Mouse (Mus musculus) yolk sac, embryonic 10.5 days (tissue): ENCODE measurements around the gene Epha4.

Source experiments
- DNase-seq: peaks from one replicate; pipeline ENCODE4 v3.0.0-alpha.2; 2017; ENCODE audit warnings: low spot score

The Epha4 gene

DNA sequence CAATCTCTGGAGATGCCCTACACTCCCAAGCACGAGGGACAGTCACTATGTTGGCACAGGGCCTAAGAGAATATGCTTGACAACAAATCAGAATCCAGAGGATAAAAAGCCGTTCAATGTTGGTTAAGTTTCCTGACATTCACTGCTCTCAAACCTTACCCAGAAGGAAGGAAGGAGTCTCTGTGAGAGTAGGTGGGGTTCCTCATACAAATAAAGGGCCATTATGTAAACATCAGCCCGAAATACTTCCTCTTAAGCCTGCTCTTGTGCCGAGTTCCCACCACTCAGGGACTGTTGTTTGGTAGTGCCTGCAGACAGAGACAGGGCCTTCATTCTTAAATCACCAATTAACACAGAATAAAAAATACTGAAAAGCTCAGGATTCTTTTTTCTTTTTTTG is 72.9 kb downstream of the Epha4 start:
- no peak for DNase-seq

DNA sequence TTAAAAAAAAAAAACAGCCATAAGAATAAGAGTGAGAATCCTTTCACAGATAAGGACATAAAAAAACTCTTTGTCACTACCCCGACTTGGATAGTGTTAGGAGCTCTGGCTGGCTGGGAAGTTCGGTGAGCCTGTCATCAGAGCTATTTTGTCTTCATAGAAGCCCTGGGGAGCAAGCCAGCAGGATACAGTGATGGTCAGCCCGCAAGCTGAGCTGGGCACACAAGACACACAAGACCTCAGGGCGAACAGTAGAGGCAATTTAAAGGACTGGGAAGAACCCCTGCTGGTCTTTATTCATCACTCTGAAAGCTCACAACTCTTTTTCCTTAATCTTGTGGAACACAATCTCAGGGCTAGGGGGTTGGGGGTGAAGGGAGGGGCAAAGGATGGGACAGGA is 73.5 kb downstream of the Epha4 start:
- no peak for DNase-seq

DNA sequence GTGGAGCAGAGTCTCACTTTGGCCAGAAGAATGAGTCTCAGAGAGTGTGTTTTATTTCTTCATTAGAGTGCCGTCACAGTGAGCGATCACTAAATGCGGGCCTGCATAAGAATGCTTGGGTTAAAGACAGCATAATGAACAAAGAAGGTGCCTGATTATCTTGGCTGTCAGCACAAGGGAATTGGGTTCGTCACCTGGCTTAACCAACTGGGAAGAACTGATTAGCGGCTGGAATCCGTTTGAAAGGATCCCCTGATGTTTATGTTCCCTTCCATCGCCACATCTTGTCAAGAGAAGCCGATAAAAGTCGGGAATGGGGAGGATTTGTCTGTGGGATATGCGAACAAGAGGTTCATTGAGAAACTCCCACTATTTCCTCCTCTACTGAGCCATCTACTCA is 74.4 kb downstream of the Epha4 start:
- no peak for DNase-seq

DNA sequence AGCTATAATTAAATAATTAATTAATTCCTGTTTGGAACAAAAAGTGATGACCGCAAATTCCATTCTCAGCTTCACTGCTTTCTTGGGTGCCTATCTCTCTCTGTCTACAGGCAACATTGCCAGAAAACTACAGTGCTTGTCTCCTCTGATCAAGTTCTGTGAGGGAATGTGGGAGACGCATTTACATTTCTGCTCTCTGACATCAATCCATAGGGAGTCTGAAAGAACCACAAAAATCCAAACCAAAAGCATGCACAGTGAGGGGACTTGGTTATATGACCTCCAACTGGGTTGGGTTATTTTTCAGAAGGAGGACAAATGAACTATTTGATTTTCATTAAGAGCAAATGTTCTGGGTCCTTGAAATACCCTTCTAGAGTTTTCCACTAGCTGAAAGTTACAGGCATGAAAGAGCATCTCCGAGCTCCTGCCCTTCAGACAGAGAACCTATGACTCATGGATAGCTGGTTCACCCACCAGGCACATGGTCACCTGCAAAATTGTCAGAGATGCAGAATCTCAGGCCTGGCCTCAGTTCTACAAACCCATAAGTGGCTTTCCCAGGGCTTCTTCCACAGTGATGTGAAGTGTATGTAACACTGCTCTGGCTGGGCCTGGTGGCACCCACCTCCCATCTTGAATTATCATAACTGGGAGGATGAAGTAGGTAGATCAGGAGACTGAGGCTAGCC is 75.4 kb downstream of the Epha4 start:
- DNase-seq = no peak

DNA sequence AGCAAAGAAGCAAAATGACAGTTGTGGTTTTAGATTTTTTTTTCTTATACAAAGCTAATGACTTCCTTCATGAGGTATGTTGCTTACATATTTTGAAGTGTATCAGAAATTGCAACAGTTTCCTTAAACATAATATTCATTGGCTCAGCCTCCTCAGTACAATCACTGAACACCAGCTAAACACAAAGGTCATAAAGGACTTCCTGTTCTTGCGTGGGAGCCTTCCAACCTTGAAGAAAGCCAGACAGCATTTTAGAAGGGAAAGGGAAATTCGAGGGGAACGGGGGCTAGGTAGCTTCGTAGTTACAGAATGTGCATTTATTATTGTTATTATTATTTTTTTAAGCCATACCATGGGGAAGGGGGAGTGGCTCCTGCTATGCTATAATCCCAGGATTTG is 76.2 kb downstream of the Epha4 start:
- DNase-seq = no peak

DNA sequence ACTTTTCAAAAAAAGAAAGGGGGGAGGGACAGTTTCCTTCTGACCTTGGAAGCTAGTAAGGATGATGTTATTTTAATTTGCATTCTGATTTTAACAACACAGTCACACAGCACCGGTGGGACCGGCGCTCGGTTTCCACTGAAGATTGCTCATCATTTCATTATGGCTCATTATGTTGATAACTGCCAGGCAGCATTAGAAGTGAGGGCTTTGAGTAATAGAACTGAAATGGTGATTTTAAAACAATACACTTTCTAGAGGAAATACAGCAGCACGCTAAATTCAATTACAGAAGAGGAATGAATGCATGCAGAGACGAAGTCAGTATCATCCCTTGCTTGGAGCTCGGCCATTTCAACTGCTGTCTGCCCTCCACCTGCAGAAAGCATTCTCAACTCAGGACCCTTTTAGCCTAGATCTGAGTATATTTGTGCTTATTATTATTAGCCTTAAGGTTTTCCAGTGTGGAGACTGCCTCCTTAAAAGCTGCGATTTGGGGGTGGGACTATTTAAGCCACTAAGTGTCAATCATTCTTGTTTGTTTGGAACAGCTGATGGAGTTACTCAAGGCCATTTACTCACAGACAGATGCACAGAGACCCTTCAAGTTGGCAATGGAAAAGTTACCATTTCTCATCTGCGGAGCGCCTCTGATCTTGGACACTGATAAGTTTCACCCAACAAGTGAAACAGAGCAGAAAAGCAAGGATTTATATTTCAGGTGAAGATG is 76.8 kb downstream of the Epha4 start:
- DNase-seq = no peak

DNA sequence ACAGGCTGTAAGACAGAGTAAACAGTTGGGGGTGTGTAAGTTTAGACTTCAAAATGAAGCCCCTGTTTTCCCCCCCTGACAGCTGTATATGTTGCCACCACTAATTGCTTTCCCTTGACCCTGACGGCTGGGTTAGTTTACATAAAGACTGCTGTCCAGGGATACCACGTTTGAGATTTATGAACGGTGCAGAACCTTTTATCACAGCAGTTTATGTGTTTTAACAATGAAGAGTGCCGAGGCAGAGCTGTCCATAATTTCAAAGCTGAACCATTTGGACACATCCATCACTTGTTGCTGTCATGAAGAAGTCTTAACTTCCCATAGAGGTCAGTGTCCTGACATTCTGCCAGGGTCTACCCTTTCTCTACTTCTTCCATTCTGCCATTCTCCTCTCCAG is 79.8 kb downstream of the Epha4 start:
- peak; percentile 40 for DNase-seq

DNA sequence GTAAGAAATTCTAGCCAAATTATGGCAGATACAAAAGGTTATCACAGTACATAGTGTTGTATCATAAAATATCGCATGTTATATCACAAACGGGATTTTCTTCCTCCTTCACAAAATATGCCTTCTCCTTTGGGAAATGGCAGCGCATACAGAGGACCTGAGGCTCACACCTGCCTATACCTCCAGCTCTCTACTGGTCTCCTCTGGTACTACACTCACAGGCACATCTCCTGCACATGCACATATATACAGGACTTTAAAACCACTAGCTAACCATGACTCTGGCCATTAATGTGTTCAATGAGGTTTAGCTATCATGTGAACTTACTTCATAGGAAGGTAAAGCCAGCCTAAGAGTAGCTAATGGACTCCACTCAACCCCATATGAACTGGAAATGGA is 81.7 kb downstream of the Epha4 start:
- DNase-seq = no peak

DNA sequence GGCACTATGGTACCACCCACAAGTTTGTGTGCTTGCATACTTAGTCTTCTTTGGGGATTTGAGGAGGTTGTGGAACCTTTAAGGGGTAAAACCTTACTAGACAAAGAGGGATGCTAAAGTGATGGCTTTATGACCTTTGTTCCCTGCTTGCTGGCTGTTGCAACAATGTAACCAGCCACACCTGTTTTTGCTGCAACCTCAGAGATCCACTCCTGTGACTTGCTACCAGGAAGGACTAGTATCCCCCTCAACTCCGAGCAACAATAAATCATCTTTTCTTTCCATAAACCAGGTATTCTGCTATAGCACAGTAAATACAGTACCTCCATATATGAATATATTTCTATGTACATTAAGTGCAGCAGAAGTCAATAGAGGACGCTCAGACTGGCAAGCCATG is 82.4 kb downstream of the Epha4 start:
- peak; percentile 28 for DNase-seq

DNA sequence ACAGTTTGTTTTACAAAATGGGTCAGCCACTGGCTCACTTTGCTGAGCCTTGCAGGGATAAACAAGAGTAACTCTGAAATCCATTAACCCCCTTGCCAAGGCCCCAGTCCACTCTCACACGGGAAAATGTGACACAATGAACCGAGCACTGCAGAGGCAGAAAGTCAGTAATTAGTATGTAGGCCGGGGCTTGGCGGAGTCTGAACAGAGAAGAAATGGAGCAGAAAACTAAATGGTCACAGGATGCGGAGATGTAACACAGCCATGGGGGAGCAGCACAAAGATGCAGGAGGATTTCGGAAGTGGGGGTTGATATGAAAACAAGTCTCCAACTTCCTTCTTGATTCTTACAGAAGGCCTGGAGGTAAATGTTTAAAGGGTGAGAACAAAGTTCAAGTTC is 85.7 kb downstream of the Epha4 start:
- no peak for DNase-seq

DNA sequence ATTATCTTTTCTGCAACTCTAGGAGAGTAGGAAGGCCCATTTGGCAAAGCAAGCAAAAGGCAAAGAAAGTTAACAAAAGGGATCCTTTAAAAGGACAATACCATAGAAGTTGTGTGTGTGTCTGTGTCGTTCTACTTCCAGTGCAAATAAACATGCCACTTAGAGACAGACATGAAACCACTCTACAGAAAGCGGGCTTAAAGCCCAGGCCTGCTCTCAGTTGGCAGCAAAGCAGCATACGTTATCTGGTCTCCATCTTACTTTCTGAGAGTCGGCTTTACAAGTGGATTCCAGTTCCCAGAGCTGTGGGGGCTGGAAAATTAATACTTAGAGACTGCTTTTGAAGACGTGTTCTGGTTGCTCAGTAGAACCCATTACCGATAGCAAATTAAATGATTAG is 87.9 kb downstream of the Epha4 start:
- DNase-seq = no peak

DNA sequence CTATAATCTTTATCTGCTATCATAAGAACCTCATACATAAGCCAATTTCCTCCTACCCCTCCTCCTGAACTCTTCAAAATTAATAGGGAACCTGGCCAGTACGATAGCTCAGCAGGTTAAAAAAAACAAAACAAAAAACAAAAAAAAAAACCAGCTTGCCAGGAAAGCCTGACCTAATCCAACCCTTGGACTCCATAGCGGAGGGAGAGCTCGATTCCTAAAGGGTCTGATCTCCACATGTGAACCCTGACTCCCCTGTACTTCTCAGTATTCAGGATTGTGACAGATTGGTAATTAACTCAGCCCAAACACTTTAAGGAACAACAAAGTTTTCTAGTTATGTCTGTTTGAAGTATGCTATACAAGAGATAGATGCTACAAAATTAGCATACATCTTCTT is 89.7 kb downstream of the Epha4 start:
- DNase-seq = no peak

DNA sequence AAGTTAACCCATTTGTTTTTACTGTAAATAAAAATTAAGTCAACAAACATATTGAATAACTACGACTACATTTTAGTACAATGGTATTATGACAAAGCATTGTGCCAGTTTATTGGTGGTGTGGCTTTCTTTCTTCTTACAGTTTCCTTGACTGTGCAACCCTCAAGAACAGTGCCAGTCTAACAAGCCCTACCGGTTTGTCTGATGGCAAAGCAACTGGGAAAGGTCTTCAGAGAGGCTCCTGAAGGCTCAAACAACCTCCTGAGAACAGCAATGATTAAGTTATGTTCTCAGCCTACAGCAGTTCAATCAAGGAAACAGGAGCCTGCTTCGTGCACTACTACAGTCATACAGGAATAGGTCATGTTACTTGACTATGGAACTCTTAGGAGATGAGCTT is 93.8 kb downstream of the Epha4 start:
- no peak for DNase-seq

DNA sequence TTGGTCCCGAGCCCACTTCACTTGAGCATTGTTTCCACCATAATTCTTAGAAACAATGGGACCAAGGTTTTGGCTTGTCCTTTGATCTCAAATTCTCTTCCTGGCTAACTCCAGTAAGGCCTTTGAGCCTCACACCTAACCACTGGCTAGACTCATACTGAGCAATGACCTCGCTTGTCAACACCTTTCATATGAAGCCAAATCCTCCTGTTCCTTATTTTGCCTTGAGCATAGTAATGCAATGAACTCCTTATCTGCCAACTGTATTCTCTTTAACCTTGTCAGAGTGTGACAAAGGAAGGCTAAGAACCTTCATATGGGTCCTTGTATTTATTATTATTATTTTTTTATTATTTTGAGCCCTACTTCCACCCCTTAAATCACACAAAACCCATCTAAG is 94.5 kb downstream of the Epha4 start:
- no peak for DNase-seq

DNA sequence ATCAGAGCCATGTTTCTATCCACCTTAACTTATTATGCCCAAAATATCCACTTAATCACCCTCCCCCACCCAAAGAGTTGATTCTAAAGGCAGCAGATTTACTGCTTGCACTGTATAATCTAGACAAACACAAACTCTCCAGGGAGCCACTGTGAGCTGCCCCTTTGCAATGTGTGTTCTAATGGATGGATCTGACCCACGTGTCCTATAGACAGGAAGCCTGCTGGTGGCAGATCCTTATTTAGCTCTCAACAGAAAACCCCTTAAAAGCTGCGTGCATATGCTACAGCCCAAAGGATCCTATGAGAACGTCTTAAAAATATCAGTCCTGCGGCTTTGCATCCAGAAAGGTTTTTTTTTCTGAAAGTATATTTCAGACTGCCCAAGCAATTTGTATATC is 98.0 kb downstream of the Epha4 start:
- no peak for DNase-seq

DNA sequence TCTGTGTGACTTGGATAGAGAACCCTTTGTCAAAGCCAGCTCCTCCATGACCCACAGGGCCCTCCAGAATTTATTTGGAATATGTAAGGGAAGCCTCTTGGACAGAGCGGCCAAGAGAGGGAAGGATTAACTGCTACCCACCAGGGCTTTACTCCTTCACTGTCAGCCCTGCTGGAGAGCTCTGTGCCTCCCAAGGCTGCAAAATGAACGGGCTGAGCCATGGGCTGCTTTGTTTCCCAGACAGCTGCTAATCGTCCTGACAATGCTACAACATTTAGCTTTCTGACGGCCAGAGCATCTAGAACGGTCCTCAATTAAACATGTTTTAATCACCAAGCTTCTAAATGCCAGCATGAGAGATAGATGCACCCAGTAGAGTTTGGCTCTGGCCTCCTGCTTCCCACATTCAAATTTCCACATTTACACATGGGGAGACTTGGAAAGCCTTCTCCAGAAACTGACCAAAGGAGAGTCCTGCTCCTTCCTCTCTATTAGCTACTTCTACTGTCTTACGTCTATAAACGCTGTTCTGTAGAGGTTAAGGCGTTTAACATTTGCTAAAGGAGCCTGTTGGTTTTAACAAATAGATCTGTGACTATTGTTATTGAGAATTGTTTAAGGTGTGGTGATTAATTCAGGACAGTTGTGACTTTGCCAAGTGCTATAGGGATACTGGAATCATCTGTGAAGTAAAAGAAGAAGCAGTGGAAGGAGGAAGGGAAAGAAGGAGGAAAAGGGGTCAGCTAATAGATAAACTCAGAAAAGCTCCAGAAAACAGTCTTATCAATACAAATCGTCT is 101.8 kb downstream of the Epha4 start:
- no peak for DNase-seq

DNA sequence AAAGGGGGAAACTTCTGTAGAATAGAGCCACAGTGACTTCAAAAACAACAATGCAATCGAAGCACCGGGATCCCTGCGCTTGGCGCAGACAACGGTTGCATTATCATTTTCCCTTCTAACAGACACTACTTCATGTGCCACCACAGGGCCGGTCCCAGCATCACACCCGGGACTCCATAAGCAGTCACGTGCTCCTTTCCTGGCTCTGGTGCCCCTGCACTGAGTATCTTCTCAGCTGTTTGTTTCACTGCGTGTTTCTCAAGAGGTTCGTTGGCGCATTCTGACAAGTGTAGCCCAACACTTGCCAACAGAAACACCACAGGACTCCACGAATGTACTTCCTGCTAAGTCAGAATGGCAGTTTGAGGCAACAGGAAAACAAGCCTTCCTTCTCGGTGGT is 102.6 kb downstream of the Epha4 start:
- DNase-seq = no peak

DNA sequence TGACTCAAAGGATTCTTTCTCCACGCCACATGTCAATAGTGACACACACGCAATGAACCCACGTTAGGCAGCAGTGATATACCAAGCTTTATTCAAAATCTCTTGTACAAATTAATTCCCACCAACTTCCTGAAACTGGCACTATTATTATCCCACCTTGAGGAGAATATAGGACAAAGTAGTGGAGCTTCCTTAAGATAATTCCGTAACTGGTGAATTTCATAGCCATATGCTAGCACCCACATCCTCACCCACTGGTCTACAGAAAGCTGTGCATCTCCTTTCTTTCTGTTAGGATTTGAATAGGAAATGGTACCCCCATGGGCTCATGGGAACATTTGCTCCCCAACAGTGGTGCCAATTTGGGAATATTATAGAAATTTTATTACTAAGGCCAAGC is 103.7 kb downstream of the Epha4 start:
- DNase-seq = no peak

DNA sequence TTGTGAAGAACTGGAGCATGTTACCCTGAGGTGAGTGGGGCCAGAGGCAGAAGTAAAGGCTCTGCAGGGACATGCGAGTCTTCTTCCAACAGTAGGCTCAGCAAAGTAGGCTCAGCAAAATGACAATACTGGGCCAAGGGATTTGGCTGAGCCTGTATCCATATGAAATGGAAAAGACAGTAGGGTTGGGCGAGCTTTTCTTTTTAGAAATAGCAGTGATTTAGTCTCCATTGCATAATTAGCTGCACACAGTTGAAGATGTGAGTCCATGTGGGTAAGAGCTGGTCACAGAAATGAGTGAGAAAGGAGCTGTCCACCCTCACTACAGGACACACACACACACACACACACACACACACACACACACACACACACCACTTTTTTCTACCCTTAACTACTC is 104.2 kb downstream of the Epha4 start:
- no peak for DNase-seq

DNA sequence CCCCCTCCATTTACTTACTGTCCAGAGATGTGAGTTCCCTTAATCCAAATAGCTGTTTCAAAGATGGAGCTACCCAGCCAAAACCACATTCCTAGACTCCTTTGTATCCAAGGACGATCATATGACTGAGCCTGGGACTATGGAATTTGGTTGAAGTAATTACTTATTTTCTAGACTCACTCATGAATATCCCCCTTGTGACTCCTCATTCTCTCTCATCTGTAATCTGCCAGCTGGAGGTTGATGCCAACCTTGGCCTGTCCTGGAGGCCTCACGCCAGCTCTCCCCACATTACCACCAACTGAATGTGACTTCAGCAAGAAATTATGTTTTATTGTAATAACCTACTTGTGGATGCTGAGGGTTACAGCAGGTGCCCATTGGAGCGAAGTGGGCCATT is 104.7 kb downstream of the Epha4 start:
- no peak for DNase-seq

DNA sequence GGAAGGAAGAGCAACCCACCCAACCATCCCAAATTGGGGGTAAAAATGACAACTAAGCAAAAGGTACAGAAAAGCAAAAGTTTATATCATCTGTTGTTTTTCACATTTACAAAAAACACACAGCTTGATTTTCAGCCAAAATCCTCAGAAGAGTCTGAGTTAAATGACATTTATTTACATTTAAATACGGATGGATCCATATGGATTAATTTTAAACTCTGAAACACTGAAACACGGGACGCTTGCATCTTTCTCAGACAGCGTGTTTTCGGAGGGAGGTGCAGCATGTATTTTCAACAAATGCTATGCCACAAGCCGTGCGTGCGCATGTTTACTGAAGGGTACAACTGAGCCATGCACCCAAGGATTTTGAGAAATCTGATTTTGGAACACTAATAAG is 105.4 kb downstream of the Epha4 start:
- DNase-seq = no peak

DNA sequence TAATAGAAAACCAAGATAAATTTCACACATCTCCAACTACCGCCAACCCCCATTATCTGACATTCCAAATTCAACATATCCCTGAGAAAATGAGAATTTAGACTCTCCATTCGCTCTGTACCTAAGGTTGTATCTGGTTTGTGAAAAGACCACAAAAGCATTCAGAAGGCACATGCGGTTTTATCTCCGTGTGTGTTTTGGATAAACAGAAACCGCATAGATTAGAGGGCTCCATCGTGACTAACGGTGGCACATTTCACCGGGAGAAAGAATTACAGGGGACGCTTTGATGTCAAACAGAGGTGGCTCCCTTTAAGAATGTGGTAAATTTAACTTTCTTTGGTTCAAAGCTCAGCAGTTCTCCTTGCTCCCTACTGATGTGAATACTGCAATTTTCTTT is 107.5 kb downstream of the Epha4 start:
- no peak for DNase-seq

DNA sequence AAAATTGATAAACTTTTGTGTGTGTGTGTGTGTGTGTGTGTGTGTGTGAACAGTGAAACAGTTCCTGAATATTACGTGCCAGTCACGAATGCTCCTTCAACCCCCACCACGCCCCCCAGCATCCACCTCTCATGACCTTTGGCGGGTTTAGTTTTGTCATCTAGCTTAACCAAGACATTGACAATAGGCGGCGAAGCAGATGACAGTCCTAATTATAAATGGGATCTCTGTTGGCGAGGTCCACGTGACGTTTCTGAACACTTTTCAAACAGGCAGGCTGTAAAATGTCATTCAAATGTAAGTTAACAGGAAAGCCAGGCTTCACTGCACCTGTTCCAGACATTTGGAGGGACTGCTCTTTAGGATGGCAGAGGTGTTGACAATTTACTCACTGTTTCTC is 108.3 kb downstream of the Epha4 start:
- DNase-seq = no peak
